Mouse (Mus musculus): ENCODE data around the gene Hist2h2be. TPM values are rescaled to one million over a fixed set of nuclear protein-coding genes. Genes with fewer than 3 reads are reported as not detected.

The Hist2h2be gene
- total and polyA plus RNA-seq, 3 experiments: 2.3 to 3.8 (median 2.9) TPM

DNA sequence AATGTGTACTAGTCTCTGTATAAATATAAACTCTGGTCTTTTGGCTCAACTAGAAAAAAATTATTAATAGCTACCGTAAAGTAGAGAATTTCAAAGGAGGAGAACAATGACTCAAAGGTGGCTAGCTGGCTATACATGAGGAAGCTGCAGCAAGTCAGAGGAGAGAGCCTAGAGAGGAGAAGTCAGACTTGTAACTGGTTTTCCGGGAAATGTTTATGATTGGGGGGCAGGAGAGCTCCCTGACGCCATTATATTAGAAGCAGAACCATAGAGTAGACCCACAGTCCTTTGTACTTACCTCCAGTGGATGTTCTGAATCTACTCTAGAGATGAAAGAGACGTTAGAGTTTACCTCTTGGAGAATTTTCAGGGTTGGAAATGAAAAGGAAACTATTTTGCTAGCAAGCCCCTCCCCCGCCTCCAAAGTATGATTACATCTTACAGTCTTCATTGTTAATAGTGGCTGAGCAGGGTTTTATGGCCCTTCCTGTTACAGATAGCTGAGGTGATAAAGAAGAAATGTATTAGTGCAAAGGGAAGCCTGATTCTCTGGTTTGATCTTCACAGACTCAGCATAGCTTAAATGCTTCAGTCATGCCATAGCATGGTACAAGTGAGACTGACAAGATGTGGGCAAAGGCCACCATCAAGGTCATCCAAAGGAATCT lies 35.1 kb downstream of the Hist2h2be start:
- no peaks in the 10 kb centered on the region for H3K79me2 ChIP-seq (replicated peaks; ENCODE audit: control insufficient read depth, extremely low read depth, insufficient read depth, poor library complexity, severe bottlenecking)
- no peak for DNase-seq (ENCODE audit: extremely low read depth)
- H3K27ac ChIP-seq (ENCODE audit: insufficient read depth, low read depth): no peak overlapping the region
- in situ Hi-C loops (cut with MboI; ENCODE audit: low pct_ligation_motif_present, low pct_unique_long_range_greater_than_20kb, low sequenced_read_pairs): no loop called here
- H3K4me3 ChIP-seq (replicated peaks in 1 of 3; ENCODE audit: low read depth in 2 of 3, low read length in 2 of 3, poor library complexity in 1 of 3): no peak overlapping the region
- H3K4me1 ChIP-seq (ENCODE audit: control insufficient read depth in 1 of 2, insufficient read depth in 2 of 2): peaks cover 8 to 32% of the 10 kb centered on the region in 2 experiments
- H3K27me3 ChIP-seq (replicated peaks): no peaks in the 10 kb centered on the region
- H3K36me3 ChIP-seq (replicated peaks in 1 of 2; ENCODE audit: control insufficient read depth in 1 of 2, insufficient read depth in 1 of 2, low read length in 1 of 2): no peaks in the 10 kb centered on the region
- dilution Hi-C loops (cut with MboI; ENCODE audit: extremely low pct_ligation_motif_present, extremely low pct_unique_long_range_greater_than_20kb, low sequenced_read_pairs): no loop called here
- TF ChIP-seq RCOR1 (conservative IDR thresholded peaks at IDR 0.05; ENCODE audit: low read depth, low read length) (no peak), CHD2 (IDR thresholded peaks at IDR 0.05; ENCODE audit: low read length) (no peak), IRF4 (IDR thresholded peaks at IDR 0.05; ENCODE audit: low read depth, low read length) (no peak), POLR2AphosphoS2 (IDR thresholded peaks at IDR 0.05; ENCODE audit: low read depth, low read length) (no peak), TCF12 (IDR thresholded peaks at IDR 0.05; ENCODE audit: low read depth, low read length) (no peak), SIN3A (IDR thresholded peaks at IDR 0.05; ENCODE audit: low read length) (no peak), ZNF384 (IDR thresholded peaks at IDR 0.05; ENCODE audit: low read depth, low read length) (no peak), MEF2A (IDR thresholded peaks at IDR 0.05; ENCODE audit: borderline replicate concordance, low read depth, low read length) (no peak), E2F4 (IDR thresholded peaks at IDR 0.05; ENCODE audit: insufficient replicate concordance, low read depth, low read length) (no peak)
- no peak overlapping the region for H3K9ac ChIP-seq (ENCODE audit: insufficient read depth, low read depth)
- H3K4me2 ChIP-seq (ENCODE audit: insufficient read depth, low read depth, poor library complexity, severe bottlenecking): no peak overlapping the region
- no peaks in the 10 kb centered on the region for H3K9me3 ChIP-seq (replicated peaks; ENCODE audit: low read length)

DNA sequence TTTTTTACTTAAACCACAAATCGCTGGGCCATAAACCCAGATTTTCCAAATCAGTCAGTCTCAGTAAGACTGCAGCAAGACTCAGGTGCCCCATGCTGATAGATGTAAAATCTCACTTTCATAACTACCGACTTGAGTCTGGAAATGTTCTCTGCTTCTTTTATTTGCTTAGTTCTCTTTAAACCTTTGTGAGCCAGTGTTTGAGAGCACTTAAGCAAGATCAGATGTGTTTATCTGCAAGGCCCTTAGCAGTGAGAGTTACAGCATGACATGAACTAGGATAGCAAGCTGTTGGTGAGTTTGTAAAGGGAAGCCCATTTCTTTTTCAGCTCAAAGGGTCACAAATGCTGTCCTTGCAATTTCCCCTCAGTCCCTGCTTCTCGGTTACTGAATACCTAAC lies 36.3 kb downstream of the Hist2h2be start:
- Histone ChIP-seq H3K27ac (ENCODE audit: insufficient read depth, low read depth) (no peak overlapping the region), H3K27me3 (replicated peaks) (no peaks in the 10 kb centered on the region), H3K79me2 (replicated peaks; ENCODE audit: control insufficient read depth, extremely low read depth, insufficient read depth, poor library complexity, severe bottlenecking) (no peaks in the 10 kb centered on the region), H3K4me1 (ENCODE audit: control insufficient read depth in 1 of 2, insufficient read depth in 2 of 2) (peaks cover 8 to 38% of the 10 kb centered on the region in 2 experiments), H3K4me2 (ENCODE audit: insufficient read depth, low read depth, poor library complexity, severe bottlenecking) (no peak overlapping the region), H3K4me3 (replicated peaks in 1 of 3; ENCODE audit: low read depth in 2 of 3, low read length in 2 of 3, poor library complexity in 1 of 3) (no peak overlapping the region), H3K9me3 (replicated peaks; ENCODE audit: low read length) (no peaks in the 10 kb centered on the region), H3K9ac (ENCODE audit: insufficient read depth, low read depth) (no peak overlapping the region), H3K36me3 (replicated peaks in 1 of 2; ENCODE audit: control insufficient read depth in 1 of 2, insufficient read depth in 1 of 2, low read length in 1 of 2) (no peaks in the 10 kb centered on the region)
- TF ChIP-seq ELF1 (IDR thresholded peaks at IDR 0.05; ENCODE audit: low read depth, low read length): no peak
- no peak for TF ChIP-seq JUN (IDR thresholded peaks at IDR 0.05; ENCODE audit: insufficient read depth, low read depth, low read length)
- TF ChIP-seq MXI1 (IDR thresholded peaks at IDR 0.05; ENCODE audit: low read depth, low read length): no peak
- TF ChIP-seq HCFC1 (IDR thresholded peaks at IDR 0.05; ENCODE audit: low read depth, low read length): no peak
- no peak for TF ChIP-seq NRF1 (IDR thresholded peaks at IDR 0.05; ENCODE audit: low read depth, low read length)
- TF ChIP-seq RCOR1 (conservative IDR thresholded peaks at IDR 0.05; ENCODE audit: low read depth, low read length): no peak
- peak; percentile 53; the same call in 1 of the 2 replicates for TF ChIP-seq EP300 (IDR thresholded peaks at IDR 0.05; ENCODE audit: low read length)
- TF ChIP-seq UBTF (IDR thresholded peaks at IDR 0.05; ENCODE audit: low read depth, low read length): no peak
- TF ChIP-seq SIN3A (IDR thresholded peaks at IDR 0.05; ENCODE audit: low read length): no peak
- TF ChIP-seq MAZ (IDR thresholded peaks at IDR 0.05; ENCODE audit: low read depth, low read length): no peak
- TF ChIP-seq ZNF384 (IDR thresholded peaks at IDR 0.05; ENCODE audit: low read depth, low read length): peak; percentile 35; the same call in 1 of the 2 replicates
- TF ChIP-seq ETS1 (conservative IDR thresholded peaks at IDR 0.05; ENCODE audit: low read depth, low read length): no peak
- TF ChIP-seq GABPA (IDR thresholded peaks at IDR 0.05; ENCODE audit: insufficient replicate concordance, low read depth, low read length): no peak
- no peak for TF ChIP-seq CTCF (conservative IDR thresholded peaks at IDR 0.05 in 1 of 2, IDR thresholded peaks at IDR 0.05 in 1 of 2; ENCODE audit: low read depth in 2 of 2, low read length in 2 of 2)
- TF ChIP-seq KAT2A (IDR thresholded peaks at IDR 0.05; ENCODE audit: insufficient replicate concordance, low read length): no peak
- no peak for TF ChIP-seq NELFE (IDR thresholded peaks at IDR 0.05; ENCODE audit: low read depth, low read length)
- 0 out of 2 replicates have a peak, but pooled peaks have one; percentile 13 for TF ChIP-seq BHLHE40 (IDR thresholded peaks at IDR 0.05; ENCODE audit: low read depth, low read length)
- 0 out of 2 replicates have a peak, but pooled peaks have one; percentile 24 for TF ChIP-seq IRF4 (IDR thresholded peaks at IDR 0.05; ENCODE audit: low read depth, low read length)
- TF ChIP-seq ZKSCAN1 (IDR thresholded peaks at IDR 0.05; ENCODE audit: borderline replicate concordance, low read depth, low read length): no peak
- TF ChIP-seq TCF12 (IDR thresholded peaks at IDR 0.05; ENCODE audit: low read depth, low read length): no peak
- TF ChIP-seq CHD1 (IDR thresholded peaks at IDR 0.05; ENCODE audit: low read depth, low read length): no peak
- TF ChIP-seq MEF2A (IDR thresholded peaks at IDR 0.05; ENCODE audit: borderline replicate concordance, low read depth, low read length): 0 out of 2 replicates have a peak, but pooled peaks have one; percentile 18
- no peak for TF ChIP-seq MYC (IDR thresholded peaks at IDR 0.05; ENCODE audit: low read depth, low read length)
- no peak for DNase-seq (ENCODE audit: extremely low read depth)
- dilution Hi-C loops (cut with MboI; ENCODE audit: extremely low pct_ligation_motif_present, extremely low pct_unique_long_range_greater_than_20kb, low sequenced_read_pairs) (no loop called here), in situ Hi-C loops (cut with MboI; ENCODE audit: low pct_ligation_motif_present, low pct_unique_long_range_greater_than_20kb, low sequenced_read_pairs) (no loop called here)
